ENCODE assay signal across 12 mouse cellular contexts in genomic region chr10:42029502-42029901, GRCm38 (mm10). TPM values are rescaled to one million over a fixed set of nuclear protein-coding genes. Genes with fewer than 3 reads are reported as not detected.
DNase-seq lines count a peak whose midpoint lies in the region; ATAC-seq and TF ChIP-seq lines count a peak whose summit lies in the region.
"Had no signal": no experiment of that assay in that cellular context is flagged by ENCODE, and none has a peak within 500 bp of the region (broad histone marks: within the 10 kb centered on the region; RNA-seq: fewer than 3 reads in every experiment).

No protein-coding gene starts in this region.

- H3K36me3 ChIP-seq in lung, postnatal 0 days (ENCODE audit: insufficient read depth, low read length) = no peaks in the 10 kb centered on the region
- H3K36me3 ChIP-seq in liver, embryonic 12.5 days = no peaks in the 10 kb centered on the region

- peak; percentile 49 for TF ChIP-seq CTCF in lung, postnatal 0 days (IDR thresholded peaks at IDR 0.05)

- no peak for TF ChIP-seq EP300 in lung, postnatal 0 days (IDR thresholded peaks at IDR 0.05)

- H3K9me3 ChIP-seq in lung, postnatal 0 days (ENCODE audit: low read length) = no peaks in the 10 kb centered on the region
- no peaks in the 10 kb centered on the region for H3K9me3 ChIP-seq in liver, embryonic 12.5 days (replicated peaks)

- no peak overlapping the region for H3K9ac ChIP-seq in lung, postnatal 0 days (replicated peaks; ENCODE audit: low read depth)
- no peak overlapping the region for H3K9ac ChIP-seq in liver, embryonic 12.5 days

- no peak overlapping the region for H3K27ac ChIP-seq in lung, postnatal 0 days (ENCODE audit: low read length)
- no peak overlapping the region for H3K27ac ChIP-seq in liver, embryonic 12.5 days

- no peaks in the 10 kb centered on the region for H3K27me3 ChIP-seq in lung, postnatal 0 days (replicated peaks; ENCODE audit: insufficient read depth, low read length)
- H3K27me3 ChIP-seq in liver, embryonic 12.5 days (replicated peaks) = no peaks in the 10 kb centered on the region; the same call in 1 of the 2 replicates

- no peak overlapping the region for H3K4me3 ChIP-seq in lung, postnatal 0 days (ENCODE audit: low read depth, low read length)
- no peak overlapping the region for H3K4me3 ChIP-seq in liver, embryonic 12.5 days

- 60% methylated on average over 5 of the region's 5 CpGs for WGBS in lung, postnatal 0 days
- WGBS in liver, embryonic 12.5 days (ENCODE audit: insufficient replicate concordance) = 37% methylated on average over 5 of the region's 5 CpGs

- ATAC-seq in lung, postnatal 0 days = no peak
- peak; percentile 30; the same call in 1 of the 2 replicates for ATAC-seq in liver, embryonic 12.5 days

- peak; percentile 42 to 47 for DNase-seq in cerebellum, postnatal 10 days
- no peak for DNase-seq in cerebellum, adult 8-10 months
- peak; percentile 16 for DNase-seq in lung, postnatal 0 days (ENCODE audit: low spot score)
- no peak for DNase-seq in lung, adult 18-20 months
- DNase-seq in spleen, adult 18-20 months = no peak
- DNase-seq in right cerebral cortex, postnatal 4 days = no peak
- DNase-seq in heart, adult 8-10 months (ENCODE audit: low spot score) = no peak
- DNase-seq: gastrocnemius, postnatal 10 days; kidney, adult 18-20 months; layer of hippocampus, postnatal 36 days; midbrain, embryonic 14.5 days had no signal

- H3K4me1 ChIP-seq in lung, postnatal 0 days (ENCODE audit: insufficient read depth, low read depth, low read length) = no peaks in the 10 kb centered on the region
- H3K4me1 ChIP-seq in liver, embryonic 12.5 days = peaks cover 28% of the 10 kb centered on the region

- no peak overlapping the region for H3K4me2 ChIP-seq in lung, postnatal 0 days (replicated peaks; ENCODE audit: low read depth, low read length)
- no peak overlapping the region for H3K4me2 ChIP-seq in liver, embryonic 12.5 days

RNA-seq across cellular contexts. Expression of gene Armc2, which starts 11.3 kb away (rescaled TPM):
- polyA plus RNA-seq in lung, postnatal 0 days (2015; fragmentation: Nextera tagmentation; extraction: Ambion mirVana) = 1.1 and 1.4 TPM in 2 replicates
- 0.23 and 0.57 TPM in 2 replicates for polyA plus RNA-seq in liver, embryonic 12.5 days (2016; fragmentation: Nextera tagmentation; extraction: Ambion mirVana)
- total RNA-seq in heart, adult 8-10 months (2022) = 10 to 100 TPM; 22.2 to 29.8 (median 28.0) TPM

Comparison
In these comparisons a context has a peak if more than half of its experiments do, and no peak if none do; other contexts are left out.
1. DNase-seq: peak in cerebellum, postnatal 10 days (2 of 2) and lung, postnatal 0 days (single experiment); none in cerebellum, adult 8-10 months (single experiment), lung, adult 18-20 months (0 of 2), spleen, adult 18-20 months (0 of 2), right cerebral cortex, postnatal 4 days (single experiment) and heart, adult 8-10 months (single experiment).